Mouse (Mus musculus): ENCODE measurements around the gene Ablim1.

DNA sequence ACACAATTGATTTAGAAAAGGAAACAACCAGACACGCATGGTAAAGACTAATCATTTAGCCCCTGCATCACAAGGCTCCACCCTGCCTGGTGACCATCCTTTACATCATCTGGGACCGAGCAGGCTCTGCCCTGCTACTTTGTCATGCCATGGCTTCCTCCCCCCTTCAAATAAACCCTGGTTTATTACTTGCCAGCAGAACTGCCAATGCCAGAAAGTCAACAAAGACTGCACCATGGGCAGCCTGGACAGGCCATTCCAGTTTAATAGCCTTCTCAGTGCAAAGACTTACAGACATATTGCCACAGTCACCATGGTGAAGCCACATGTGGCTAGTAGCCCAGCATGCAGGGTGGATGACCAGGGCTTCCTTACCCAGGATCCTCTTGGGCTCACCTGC, 314.9 kb downstream of the Ablim1 start:
- TF ChIP-seq EP300 (IDR thresholded peaks at IDR 0.05; ENCODE audit: insufficient read depth, low read depth, low read length) (no peak), CTCF (IDR thresholded peaks at IDR 0.05; ENCODE audit: low read depth, low read length) (no peak)
